Mouse (Mus musculus) ES-Bruce4 (cell line): ENCODE results near the gene Denr.

Experiments
- CTCF ChIP-seq: IDR thresholded peaks from one replicate; pipeline ENCODE4 v1.8.1; 2011; ENCODE audit warnings: low read depth, low read length
- EP300 ChIP-seq: IDR thresholded peaks from 2 replicates; pipeline ENCODE4 v1.6.1; 2011; ENCODE audit warnings: low read depth, low read length; ENCODE audit not compliant: insufficient read depth
- POLR2A ChIP-seq: IDR thresholded peaks from one replicate; pipeline ENCODE4 v1.8.1; 2011; ENCODE audit warnings: low read length; ENCODE audit not compliant: insufficient read depth

- TF ChIP-seq POLR2A (no peak), CTCF (no peak), EP300 (no peak)
Measured at GRCm38 (mm10) chr5:123906146-123906975, 614 bp upstream of the Denr start.
